Mouse (Mus musculus): ENCODE measurements around the gene Abcc6. TPM values are rescaled to one million over a fixed set of nuclear protein-coding genes. Genes with fewer than 3 reads are reported as not detected.
A peak's percentile ranks its signal among the peaks of the same experiment; 100 is the strongest.

The Abcc6 gene
- polyA plus RNA-seq, 1 experiment from 2014 or later = 0.11 TPM

DNA sequence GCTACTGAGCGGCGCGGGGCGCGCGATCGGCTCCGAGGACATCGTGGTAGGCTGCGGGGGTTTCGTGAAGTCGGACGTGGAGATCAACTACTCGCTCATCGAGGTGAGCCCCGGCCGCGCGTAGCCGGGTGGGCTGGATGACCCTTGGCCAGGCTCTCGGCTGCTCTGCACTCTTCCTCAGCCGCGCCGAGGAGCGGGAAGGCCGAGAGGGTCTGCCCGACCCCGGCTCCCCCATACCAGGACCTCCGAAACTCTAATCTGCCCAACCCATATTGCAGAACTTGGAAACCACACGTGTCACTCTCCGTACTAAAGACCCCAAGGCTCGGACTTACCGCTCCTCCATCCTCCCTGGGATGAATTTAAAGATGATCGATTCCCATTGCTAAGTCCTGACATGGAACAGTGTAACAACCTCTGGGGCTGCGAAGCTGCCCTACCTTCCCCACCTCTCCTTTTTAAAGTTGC lies 3.8 kb upstream of the Abcc6 start:
- peak overlapping the region; percentile 65 for H3K4me2 ChIP-seq (ENCODE audit: low read depth, low read length)
- ATAC-seq (replicated peaks; ENCODE audit: extremely low read depth, insufficient read depth, low FRiP score) = no peak; the same call in 1 of the 2 replicates
- no peaks in the 10 kb centered on the region for H3K9me3 ChIP-seq (replicated peaks; ENCODE audit: control insufficient read depth, low read length)
- H3K36me3 ChIP-seq (ENCODE audit: control insufficient read depth, insufficient read depth) = peaks cover 7% of the 10 kb centered on the region; the same call in 1 of the 2 replicates
- peak overlapping the region; percentile 80 for H3K4me3 ChIP-seq (ENCODE audit: low read length)
- H3K27ac ChIP-seq (ENCODE audit: low read length) = no peak overlapping the region
- H3K27me3 ChIP-seq (ENCODE audit: control insufficient read depth, insufficient read depth, low read length) = no peaks in the 10 kb centered on the region
- H3K9ac ChIP-seq (ENCODE audit: low read length) = peak overlapping the region; percentile 83
- peaks cover 9% of the 10 kb centered on the region for H3K4me1 ChIP-seq (ENCODE audit: control insufficient read depth, insufficient read depth, low read length)
- WGBS = under 1% methylated on average over 35 of the region's 35 CpGs

- H3K27ac ChIP-seq (ENCODE audit: low read length) = no peak within 1 kb of the TSS
These were observed 3.2 kb upstream of the Abcc6 start, which contains the start of gene Nomo1 for GRCm38 (mm10) chr7:46033109-46033869. Nomo1 (plus strand) TSS chr7:46033698.

GRCm38 (mm10) chr7:46031075-46031474 lies 973 bp upstream of the Abcc6 start:
- Histone ChIP-seq H3K27ac (ENCODE audit: low read length) (no peak overlapping the region), H3K4me3 (ENCODE audit: low read length) (no peak overlapping the region), H3K4me1 (ENCODE audit: control insufficient read depth, insufficient read depth, low read length) (peaks cover 9% of the 10 kb centered on the region), H3K4me2 (ENCODE audit: low read depth, low read length) (no peak overlapping the region), H3K27me3 (ENCODE audit: control insufficient read depth, insufficient read depth, low read length) (no peaks in the 10 kb centered on the region), H3K9ac (ENCODE audit: low read length) (no peak overlapping the region), H3K36me3 (ENCODE audit: control insufficient read depth, insufficient read depth) (no peaks in the 10 kb centered on the region), H3K9me3 (replicated peaks; ENCODE audit: control insufficient read depth, low read length) (no peaks in the 10 kb centered on the region)
- ATAC-seq (replicated peaks; ENCODE audit: extremely low read depth, insufficient read depth, low FRiP score) = no peak
- 50% methylated on average over 2 of the region's 2 CpGs for WGBS

More at GRCm38 (mm10) chr7:46033109-46033869, 3.2 kb upstream of the Abcc6 start, which contains the start of gene Nomo1:
- 0 out of 2 replicates have a peak, but pooled peaks cover 2% of the 10 kb centered on the region for H3K36me3 ChIP-seq (ENCODE audit: control insufficient read depth, insufficient read depth)
- H3K9ac ChIP-seq (ENCODE audit: low read length) = peak within 1 kb of the TSS; percentile 83
- H3K9me3 ChIP-seq (replicated peaks; ENCODE audit: control insufficient read depth, low read length) = no peaks in the 10 kb centered on the region
- H3K4me2 ChIP-seq (ENCODE audit: low read depth, low read length) = peak within 1 kb of the TSS; percentile 65
- ATAC-seq (replicated peaks; ENCODE audit: extremely low read depth, insufficient read depth, low FRiP score) = peak; percentile 96
- 7% methylated on average over 37 of the region's 44 CpGs for WGBS
- H3K4me1 ChIP-seq (ENCODE audit: control insufficient read depth, insufficient read depth, low read length) = peaks cover 9% of the 10 kb centered on the region
- H3K4me3 ChIP-seq (ENCODE audit: low read length) = peak within 1 kb of the TSS; percentile 80
- no peaks in the 10 kb centered on the region for H3K27me3 ChIP-seq (ENCODE audit: control insufficient read depth, insufficient read depth, low read length)

DNA sequence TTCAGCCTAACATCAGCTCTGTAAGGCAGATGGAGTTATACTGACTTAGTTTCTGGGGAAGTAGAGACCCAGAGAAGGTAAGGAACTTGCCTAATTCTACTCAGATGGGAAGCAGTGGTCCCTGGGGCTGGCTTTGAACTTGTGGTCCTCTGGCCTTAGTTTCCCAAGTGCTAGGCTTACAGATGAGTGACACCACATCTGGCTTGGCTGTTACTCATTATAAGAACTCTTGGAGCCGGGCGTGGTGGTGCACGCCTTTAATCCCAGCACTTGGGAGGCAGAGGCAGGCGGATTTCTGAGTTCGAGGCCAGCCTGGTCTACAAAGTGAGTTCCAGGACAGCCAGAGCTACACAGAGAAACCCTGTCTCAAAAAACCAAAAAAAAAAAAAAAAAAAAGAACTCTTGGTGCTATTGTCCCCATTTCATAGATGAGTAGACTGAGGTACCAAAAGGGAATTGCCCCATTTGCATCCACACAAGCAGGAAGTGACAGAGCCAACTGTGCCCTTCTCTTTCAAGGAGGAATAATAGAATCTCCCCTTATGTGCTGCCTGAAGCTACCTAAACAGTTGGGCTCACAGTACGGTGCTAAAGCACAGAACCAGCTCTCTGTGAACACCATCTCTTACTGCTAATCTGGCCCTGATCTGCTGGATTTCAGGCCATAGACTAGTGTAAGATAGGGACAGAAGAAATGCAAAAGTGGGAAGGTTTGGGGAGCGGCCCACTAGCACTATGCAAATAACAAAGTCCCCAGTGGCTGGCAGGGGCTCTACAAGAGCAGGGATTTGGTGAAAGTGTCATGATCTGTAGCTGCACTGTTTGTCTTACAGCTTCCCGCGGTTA lies 580 bp downstream of the Abcc6 start:
- H3K9me3 ChIP-seq (replicated peaks; ENCODE audit: control insufficient read depth, low read length) = no peaks in the 10 kb centered on the region
- H3K4me2 ChIP-seq (ENCODE audit: low read depth, low read length) = peak overlapping the region; percentile 25; the same call in 1 of the 2 replicates
- H3K4me3 ChIP-seq (ENCODE audit: low read length) = no peak overlapping the region
- peaks cover 4% of the 10 kb centered on the region for H3K4me1 ChIP-seq (ENCODE audit: control insufficient read depth, insufficient read depth, low read length)
- ATAC-seq (replicated peaks; ENCODE audit: extremely low read depth, insufficient read depth, low FRiP score) = no peak
- no peak overlapping the region for H3K27ac ChIP-seq (ENCODE audit: low read length)
- 0 out of 2 replicates have a peak overlapping the region, but pooled peaks have one; percentile 37 for H3K9ac ChIP-seq (ENCODE audit: low read length)
- H3K27me3 ChIP-seq (ENCODE audit: control insufficient read depth, insufficient read depth, low read length) = no peaks in the 10 kb centered on the region
- no peaks in the 10 kb centered on the region for H3K36me3 ChIP-seq (ENCODE audit: control insufficient read depth, insufficient read depth)
- WGBS = 59% methylated on average over 9 of the region's 9 CpGs

- Histone ChIP-seq H3K4me1 (ENCODE audit: control insufficient read depth, insufficient read depth, low read length) (no peaks in the 10 kb centered on the region), H3K36me3 (ENCODE audit: control insufficient read depth, insufficient read depth) (no peaks in the 10 kb centered on the region), H3K4me3 (ENCODE audit: low read length) (no peak overlapping the region), H3K9me3 (replicated peaks; ENCODE audit: control insufficient read depth, low read length) (no peaks in the 10 kb centered on the region), H3K9ac (ENCODE audit: low read length) (no peak overlapping the region), H3K4me2 (ENCODE audit: low read depth, low read length) (no peak overlapping the region), H3K27me3 (ENCODE audit: control insufficient read depth, insufficient read depth, low read length) (no peaks in the 10 kb centered on the region), H3K27ac (ENCODE audit: low read length) (no peak overlapping the region)
- no peak for ATAC-seq (replicated peaks; ENCODE audit: extremely low read depth, insufficient read depth, low FRiP score)
- WGBS = 84% methylated on average over 10 of the region's 10 CpGs
These were observed 1.4 kb downstream of the Abcc6 start for GRCm38 (mm10) chr7:46028681-46029080.

GRCm38 (mm10) chr7:46025436-46025835 lies 4.7 kb downstream of the Abcc6 start:
- no peaks in the 10 kb centered on the region for H3K9me3 ChIP-seq (replicated peaks; ENCODE audit: control insufficient read depth, low read length)
- no peak overlapping the region for H3K27ac ChIP-seq (ENCODE audit: low read length)

GRCm38 (mm10) chr7:46021951-46022350 lies 8.2 kb downstream of the Abcc6 start:
- Histone ChIP-seq H3K27ac (ENCODE audit: low read length) (no peak overlapping the region), H3K36me3 (ENCODE audit: control insufficient read depth, insufficient read depth) (no peaks in the 10 kb centered on the region), H3K4me1 (ENCODE audit: control insufficient read depth, insufficient read depth, low read length) (no peaks in the 10 kb centered on the region), H3K4me3 (ENCODE audit: low read length) (no peak overlapping the region), H3K27me3 (ENCODE audit: control insufficient read depth, insufficient read depth, low read length) (no peaks in the 10 kb centered on the region), H3K9ac (ENCODE audit: low read length) (no peak overlapping the region), H3K4me2 (ENCODE audit: low read depth, low read length) (no peak overlapping the region), H3K9me3 (replicated peaks; ENCODE audit: control insufficient read depth, low read length) (no peaks in the 10 kb centered on the region)
- no peak for ATAC-seq (replicated peaks; ENCODE audit: extremely low read depth, insufficient read depth, low FRiP score)
- 21% methylated on average over 4 of the region's 4 CpGs for WGBS

More at GRCm38 (mm10) chr7:46025436-46025835, 4.7 kb downstream of the Abcc6 start:
- H3K27me3 ChIP-seq (ENCODE audit: control insufficient read depth, insufficient read depth, low read length) = no peaks in the 10 kb centered on the region
- no peak overlapping the region for H3K4me3 ChIP-seq (ENCODE audit: low read length)
- H3K36me3 ChIP-seq (ENCODE audit: control insufficient read depth, insufficient read depth) = no peaks in the 10 kb centered on the region
- H3K4me1 ChIP-seq (ENCODE audit: control insufficient read depth, insufficient read depth, low read length) = no peaks in the 10 kb centered on the region
- H3K4me2 ChIP-seq (ENCODE audit: low read depth, low read length) = no peak overlapping the region
- 70% methylated on average over 9 of the region's 9 CpGs for WGBS
- no peak overlapping the region for H3K9ac ChIP-seq (ENCODE audit: low read length)
- no peak for ATAC-seq (replicated peaks; ENCODE audit: extremely low read depth, insufficient read depth, low FRiP score)

DNA sequence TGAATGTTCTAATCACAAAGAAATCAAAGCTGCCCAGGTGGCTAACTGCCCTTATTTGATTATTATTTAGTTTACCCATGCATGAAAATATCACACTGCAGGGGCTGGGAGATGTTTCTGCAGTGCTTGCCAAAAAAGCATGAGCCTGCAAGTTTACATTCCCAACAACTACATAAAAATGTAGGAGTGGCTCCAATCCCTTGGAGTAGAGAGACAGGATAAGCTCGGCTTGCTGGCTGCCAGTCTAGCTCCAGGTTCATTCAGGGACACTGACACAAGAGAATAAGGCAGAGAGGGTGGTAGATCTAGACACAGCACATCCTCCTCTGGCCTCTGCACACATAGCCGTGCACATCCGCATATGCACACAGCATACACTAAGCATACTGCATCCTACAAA lies 10.5 kb downstream of the Abcc6 start:
- H3K4me1 ChIP-seq (ENCODE audit: control insufficient read depth, insufficient read depth, low read length) = no peaks in the 10 kb centered on the region
- H3K4me3 ChIP-seq (ENCODE audit: low read length) = no peak overlapping the region
- H3K27ac ChIP-seq (ENCODE audit: low read length) = no peak overlapping the region
- 57% methylated on average over 3 of the region's 3 CpGs for WGBS
- no peak overlapping the region for H3K4me2 ChIP-seq (ENCODE audit: low read depth, low read length)
- H3K9me3 ChIP-seq (replicated peaks; ENCODE audit: control insufficient read depth, low read length) = no peaks in the 10 kb centered on the region
- no peaks in the 10 kb centered on the region for H3K27me3 ChIP-seq (ENCODE audit: control insufficient read depth, insufficient read depth, low read length)
- no peak for ATAC-seq (replicated peaks; ENCODE audit: extremely low read depth, insufficient read depth, low FRiP score)
- H3K36me3 ChIP-seq (ENCODE audit: control insufficient read depth, insufficient read depth) = no peaks in the 10 kb centered on the region
- no peak overlapping the region for H3K9ac ChIP-seq (ENCODE audit: low read length)
